Mouse (Mus musculus) frontal cortex, postnatal 10 days (tissue): Measurements from ENCODE around the gene D130043K22Rik.

Experiments used
- DNase-seq, 2 experiments: peaks; one replicate each; pipeline ENCODE4 v3.0.0; 2022; ENCODE audit warnings: low spot score in 2 of 2, mixed read lengths in 1 of 2

The D130043K22Rik gene

GRCm38 (mm10) chr13:24947158-24947557, 102.2 kb downstream of the D130043K22Rik start:
- no peak for DNase-seq

GRCm38 (mm10) chr13:24948870-24949269, 103.9 kb downstream of the D130043K22Rik start:
- DNase-seq, result no peak
